Mouse (Mus musculus) CH12.LX (cell line): ENCODE data around the gene Gopc. TPM values are rescaled to one million over a fixed set of nuclear protein-coding genes. Genes with fewer than 3 reads are reported as not detected.

Source experiments
- DNase-seq: peaks from one replicate; pipeline ENCODE4 v3.0.0-alpha.2; 2013; ENCODE audit errors: extremely low read depth
- H3K27ac ChIP-seq: 2 replicates; pipeline ENCODE4 v1.5.1; 2012; ENCODE audit warnings: low read depth, mild to moderate bottlenecking, control low read depth, moderate library complexity; ENCODE audit not compliant: insufficient read depth
- H3K27me3 ChIP-seq: replicated peaks from 2 replicates; pipeline ENCODE3; 2012; ENCODE audit warnings: inconsistent platforms
- H3K36me3 ChIP-seq, 2 experiments: replicated peaks in 1 of 2; 2 replicates each; pipeline versions ENCODE3 to v1.6.1; 2012; ENCODE audit warnings: inconsistent platforms in 1 of 2, low read length in 1 of 2, mild to moderate bottlenecking in 1 of 2, mixed read lengths in 1 of 2, moderate library complexity in 1 of 2; ENCODE audit not compliant: control insufficient read depth in 1 of 2, insufficient read depth in 1 of 2
- H3K4me1 ChIP-seq, 2 experiments: 2 replicates each; pipeline ENCODE4 v1.6.1; 2012; ENCODE audit warnings: inconsistent platforms in 1 of 2, moderate library complexity in 1 of 2; ENCODE audit not compliant: insufficient read depth in 2 of 2, control insufficient read depth in 1 of 2
- H3K4me2 ChIP-seq: 2 replicates; pipeline ENCODE4 v1.6.1; 2012; ENCODE audit warnings: low read depth, mild to moderate bottlenecking, control low read depth; ENCODE audit not compliant: poor library complexity, insufficient read depth, severe bottlenecking
- H3K4me3 ChIP-seq, 3 experiments: fragments of 150-350 bp in 1 of 3; sonication (generic) in 1 of 3; replicated peaks in 1 of 3; 2 replicates each; pipeline versions ENCODE3 to v1.5.1; 2011 to 2012; ENCODE audit warnings: low read depth in 2 of 3, low read length in 2 of 3, mild to moderate bottlenecking in 2 of 3, moderate library complexity in 2 of 3, control low read depth in 1 of 3, improper control_type of control experiment in 1 of 3, inconsistent platforms in 1 of 3, mixed read lengths in 1 of 3; ENCODE audit not compliant: poor library complexity in 1 of 3
- H3K79me2 ChIP-seq: replicated peaks from 2 replicates; pipeline ENCODE4 v1.6.1; 2012; ENCODE audit warnings: mild to moderate bottlenecking, moderate library complexity; ENCODE audit not compliant: control insufficient read depth, poor library complexity, insufficient read depth, severe bottlenecking; ENCODE audit errors: extremely low read depth
- H3K9ac ChIP-seq: 2 replicates; pipeline ENCODE4 v1.6.1; 2012; ENCODE audit warnings: low read depth, mild to moderate bottlenecking, control low read depth, moderate library complexity; ENCODE audit not compliant: insufficient read depth
- H3K9me3 ChIP-seq: replicated peaks from 2 replicates; pipeline ENCODE3; 2012; ENCODE audit warnings: low read length, inconsistent platforms, mixed read lengths
- CTCF ChIP-seq, 2 experiments: IDR thresholded peaks in 1 of 2; conservative IDR thresholded peaks in 1 of 2; 2 replicates each; pipeline ENCODE4 v1.5.1; 2011 to 2012; ENCODE audit warnings: low read depth in 2 of 2, low read length in 2 of 2, improper control_type of control experiment in 1 of 2, inconsistent platforms in 1 of 2, mild to moderate bottlenecking in 1 of 2, moderate library complexity in 1 of 2
- EP300 ChIP-seq: IDR thresholded peaks from 2 replicates; pipeline ENCODE4 v1.6.1; 2011; ENCODE audit warnings: low read length, improper control_type of control experiment
- ETS1 ChIP-seq: conservative IDR thresholded peaks from 2 replicates; pipeline ENCODE4 v1.6.1; 2012; ENCODE audit warnings: low read depth, mild to moderate bottlenecking, inconsistent platforms, low read length, improper control_type of control experiment, moderate library complexity
- GABPA ChIP-seq: IDR thresholded peaks from 2 replicates; pipeline ENCODE4 v1.6.1; 2012; ENCODE audit warnings: low read depth, low read length, improper control_type of control experiment, inconsistent platforms; ENCODE audit not compliant: insufficient replicate concordance
- HCFC1 ChIP-seq: IDR thresholded peaks from 2 replicates; pipeline ENCODE4 v1.6.1; 2012; ENCODE audit warnings: low read depth, mild to moderate bottlenecking, inconsistent platforms, low read length, improper control_type of control experiment
- IRF4 ChIP-seq: IDR thresholded peaks from 2 replicates; pipeline ENCODE4 v1.6.1; 2014; ENCODE audit warnings: low read depth, mild to moderate bottlenecking, inconsistent platforms, low read length, improper control_type of control experiment
- JUN ChIP-seq: IDR thresholded peaks from 2 replicates; pipeline ENCODE4 v1.6.1; 2011; ENCODE audit warnings: low read depth, mild to moderate bottlenecking, low read length, improper control_type of control experiment, moderate library complexity; ENCODE audit not compliant: insufficient read depth
- JUND ChIP-seq: conservative IDR thresholded peaks from 2 replicates; pipeline ENCODE4 v1.6.1; 2011; ENCODE audit warnings: low read depth, low read length, improper control_type of control experiment
- KAT2A ChIP-seq: IDR thresholded peaks from 2 replicates; pipeline ENCODE4 v1.6.1; 2012; ENCODE audit warnings: low read length, improper control_type of control experiment, inconsistent platforms; ENCODE audit not compliant: insufficient replicate concordance
- MAFK ChIP-seq: IDR thresholded peaks from 2 replicates; pipeline ENCODE4 v1.6.1; 2011; ENCODE audit warnings: low read length, improper control_type of control experiment; ENCODE audit not compliant: insufficient replicate concordance
- MAX ChIP-seq: IDR thresholded peaks from 2 replicates; pipeline ENCODE4 v1.6.1; 2011; ENCODE audit warnings: low read length, improper control_type of control experiment
- MXI1 ChIP-seq: IDR thresholded peaks from 2 replicates; pipeline ENCODE4 v1.6.1; 2011; ENCODE audit warnings: mild to moderate bottlenecking, low read depth, low read length, improper control_type of control experiment
- MYC ChIP-seq: IDR thresholded peaks from 2 replicates; pipeline ENCODE4 v1.6.1; 2011; ENCODE audit warnings: low read depth, mild to moderate bottlenecking, improper control_type of control experiment, low read length
- NRF1 ChIP-seq: IDR thresholded peaks from 2 replicates; pipeline ENCODE4 v1.6.1; 2014; ENCODE audit warnings: low read depth, mild to moderate bottlenecking, inconsistent platforms, low read length, improper control_type of control experiment, moderate library complexity
- POLR2A ChIP-seq: IDR thresholded peaks from 2 replicates; pipeline ENCODE4 v1.6.1; 2011; ENCODE audit warnings: low read depth, mild to moderate bottlenecking, improper control_type of control experiment, low read length
- POLR2AphosphoS2 ChIP-seq: IDR thresholded peaks from 2 replicates; pipeline ENCODE4 v1.6.1; 2011; ENCODE audit warnings: low read depth, low read length, improper control_type of control experiment
- RAD21 ChIP-seq: IDR thresholded peaks from 2 replicates; pipeline ENCODE4 v1.6.1; 2011; ENCODE audit warnings: low read depth, mild to moderate bottlenecking, low read length, improper control_type of control experiment, moderate library complexity
- SIN3A ChIP-seq: IDR thresholded peaks from 2 replicates; pipeline ENCODE4 v1.6.1; 2012; ENCODE audit warnings: low read length, improper control_type of control experiment, inconsistent platforms
- TBP ChIP-seq: conservative IDR thresholded peaks from 2 replicates; pipeline ENCODE4 v1.6.1; 2011; ENCODE audit warnings: low read depth, low read length, improper control_type of control experiment
- UBTF ChIP-seq: IDR thresholded peaks from 2 replicates; pipeline ENCODE4 v1.6.1; 2012; ENCODE audit warnings: low read depth, mild to moderate bottlenecking, inconsistent platforms, low read length, improper control_type of control experiment, moderate library complexity
- USF1 ChIP-seq: IDR thresholded peaks from 2 replicates; pipeline ENCODE4 v1.6.1; 2014; ENCODE audit warnings: low read depth, mild to moderate bottlenecking, inconsistent platforms, low read length, improper control_type of control experiment
- USF2 ChIP-seq: conservative IDR thresholded peaks from 2 replicates; pipeline ENCODE4 v1.6.1; 2011; ENCODE audit warnings: low read depth, low read length, improper control_type of control experiment
- ZKSCAN1 ChIP-seq: IDR thresholded peaks from 2 replicates; pipeline ENCODE4 v1.6.1; 2012; ENCODE audit warnings: low read depth, inconsistent platforms, low read length, improper control_type of control experiment, borderline replicate concordance
- ZMIZ1 ChIP-seq: IDR thresholded peaks from 2 replicates; pipeline ENCODE4 v1.6.1; 2012; ENCODE audit warnings: low read depth, mild to moderate bottlenecking, inconsistent platforms, low read length, improper control_type of control experiment
- ZNF384 ChIP-seq: IDR thresholded peaks from 2 replicates; pipeline ENCODE4 v1.6.1; 2012; ENCODE audit warnings: low read depth, low read length, improper control_type of control experiment, inconsistent platforms
- dilution Hi-C: fragments of 300-500 bp; cut with MboI; formaldehyde crosslinking; loops from 2 replicates; pipeline ENCODE4 v1.14.3; 2020; ENCODE audit warnings: low sequenced_read_pairs; ENCODE audit not compliant: extremely low pct_unique_long_range_greater_than_20kb, extremely low pct_ligation_motif_present
- in situ Hi-C: fragments of 300-500 bp; cut with MboI; formaldehyde crosslinking; loops from 3 replicates; pipeline ENCODE4 v1.14.3; 2019; ENCODE audit warnings: low sequenced_read_pairs, low pct_ligation_motif_present, low pct_unique_long_range_greater_than_20kb, mixed read lengths
- polyA plus RNA-seq: library from polyadenylated mRNA; unstranded; fragments of >175 nt; gene quantifications from 2 replicates; pipeline ENCODE4 v1.2.1, GENCODE M21; 2012; ENCODE audit warnings: low read depth; ENCODE audit not compliant: insufficient read length
- total RNA-seq, 2 experiments: library from RNA; depleted of rRNA; stranded (reverse); fragments of 300-350 nt in 1 of 2; fragments of >200 nt in 1 of 2; gene quantifications; 2 replicates each; pipeline ENCODE4 v1.2.3; 2012 to 2014

The Gopc gene
- total and polyA plus RNA-seq, 3 experiments: 9.8 to 17.6 (median 13.1) TPM

DNA sequence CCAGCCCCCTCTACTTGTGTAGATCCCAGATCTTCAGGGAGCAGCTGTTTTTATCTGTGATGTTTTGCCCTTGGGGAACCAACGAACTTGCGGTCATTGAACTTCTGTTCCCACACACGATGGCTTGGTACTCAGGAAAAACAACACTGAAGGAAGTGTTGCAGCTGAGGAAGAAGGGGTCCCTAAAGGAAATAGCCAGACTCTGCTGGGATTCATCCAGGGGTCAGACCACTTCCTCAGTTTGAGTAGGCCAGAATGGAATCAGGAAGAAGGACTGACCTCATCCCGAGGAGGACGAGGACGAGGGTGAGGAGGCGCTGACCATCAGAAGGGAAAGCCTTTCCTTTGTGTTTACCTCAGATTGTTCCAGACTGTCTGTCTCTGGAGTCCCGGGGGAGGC lies 72.7 kb downstream of the Gopc start:
- H3K9me3 ChIP-seq: no peaks in the 10 kb centered on the region
- in situ Hi-C loops (no loop called here), dilution Hi-C loops (no loop called here)
- H3K27ac ChIP-seq: no peak overlapping the region
- H3K36me3 ChIP-seq: peaks cover 0 to 5% of the 10 kb centered on the region in 2 experiments
- no peaks in the 10 kb centered on the region for H3K79me2 ChIP-seq
- no peak for TF ChIP-seq CTCF (conservative IDR thresholded peaks at IDR 0.05 in 1 of 2, IDR thresholded peaks at IDR 0.05 in 1 of 2; ENCODE audit: low read depth in 2 of 2, low read length in 2 of 2)
- TF ChIP-seq JUN: no peak
- TF ChIP-seq ZMIZ1: no peak
- TF ChIP-seq MYC: no peak
- no peak for TF ChIP-seq POLR2A
- no peak for TF ChIP-seq ETS1
- TF ChIP-seq GABPA: no peak
- TF ChIP-seq SIN3A: no peak
- TF ChIP-seq TBP: no peak
- TF ChIP-seq HCFC1: no peak
- no peak for TF ChIP-seq USF1
- TF ChIP-seq ZNF384: no peak
- no peak for TF ChIP-seq NRF1
- no peak for TF ChIP-seq RAD21
- no peak for TF ChIP-seq JUND
- TF ChIP-seq USF2: no peak
- no peak for TF ChIP-seq KAT2A
- no peak for TF ChIP-seq POLR2AphosphoS2
- TF ChIP-seq ZKSCAN1: no peak
- no peak for TF ChIP-seq MAFK
- DNase-seq: no peak
- H3K27me3 ChIP-seq: no peaks in the 10 kb centered on the region
- no peak overlapping the region for H3K4me3 ChIP-seq
- H3K9ac ChIP-seq: no peak overlapping the region
- no peak overlapping the region for H3K4me2 ChIP-seq
- no peaks in the 10 kb centered on the region for H3K4me1 ChIP-seq

DNA sequence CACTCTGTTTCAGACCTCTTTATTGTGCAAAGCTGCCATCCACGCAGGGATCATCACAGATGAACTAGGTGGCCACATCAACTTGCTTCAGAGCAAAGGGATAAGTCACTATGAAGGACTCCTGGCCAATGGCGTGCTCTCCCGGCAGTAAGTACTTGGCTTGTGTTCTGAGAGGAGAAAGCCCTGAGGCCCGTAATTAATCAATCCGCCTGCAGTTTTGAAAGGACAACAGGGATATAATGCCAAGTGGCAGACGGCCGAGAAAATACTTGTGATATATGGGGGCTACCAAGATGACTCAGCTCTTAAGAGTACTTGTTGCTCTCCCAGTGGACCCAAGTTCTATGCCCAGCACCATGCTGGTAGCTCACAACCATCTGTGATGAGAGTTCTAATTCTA lies 77.3 kb downstream of the Gopc start:
- H3K27ac ChIP-seq: no peak overlapping the region
- in situ Hi-C loops (no loop called here), dilution Hi-C loops (no loop called here)
- TF ChIP-seq EP300 (no peak), IRF4 (no peak), MXI1 (no peak), UBTF (no peak), JUND (no peak), MAX (no peak), HCFC1 (no peak)
- no peak overlapping the region for H3K9ac ChIP-seq
- no peaks in the 10 kb centered on the region for H3K4me1 ChIP-seq
- H3K79me2 ChIP-seq: no peaks in the 10 kb centered on the region
- H3K4me2 ChIP-seq: no peak overlapping the region
- H3K9me3 ChIP-seq: no peaks in the 10 kb centered on the region
- no peaks in the 10 kb centered on the region for H3K27me3 ChIP-seq
- H3K36me3 ChIP-seq: peaks cover 0 to 2% of the 10 kb centered on the region in 2 experiments
- H3K4me3 ChIP-seq: no peak overlapping the region
- DNase-seq: no peak
